Mouse (Mus musculus): ENCODE results near the gene Ace. TPM values are rescaled to one million over a fixed set of nuclear protein-coding genes. Genes with fewer than 3 reads are reported as not detected.
A peak's percentile ranks its signal among the peaks of the same experiment; 100 is the strongest.

Gene Ace
- not detected in 2 replicates for polyA plus RNA-seq (2012; ENCODE audit: insufficient read depth, insufficient read length, low replicate concordance, missing spikeins)

GRCm38 (mm10) chr11:105967741-105968574 is at the start of gene Ace:
Ace (plus strand) TSS chr11:105967945.
- Histone ChIP-seq H3K4me3 (ENCODE audit: insufficient read depth, low read depth, low read length) (peak within 1 kb of the TSS; percentile 58), H3K27ac (ENCODE audit: insufficient read depth, low read depth, low read length) (no peak within 1 kb of the TSS), H3K4me1 (ENCODE audit: control insufficient read depth, insufficient read depth, low read length) (peaks cover 18% of the 10 kb centered on the region)
- WGBS: 3% methylated on average over 76 of the region's 76 CpGs
- TF ChIP-seq POLR2A (IDR thresholded peaks at IDR 0.05; ENCODE audit: insufficient read depth, low read depth, low read length) (no peak), CTCF (IDR thresholded peaks at IDR 0.05; ENCODE audit: insufficient read depth, low read depth, low read length) (no peak)

DNA sequence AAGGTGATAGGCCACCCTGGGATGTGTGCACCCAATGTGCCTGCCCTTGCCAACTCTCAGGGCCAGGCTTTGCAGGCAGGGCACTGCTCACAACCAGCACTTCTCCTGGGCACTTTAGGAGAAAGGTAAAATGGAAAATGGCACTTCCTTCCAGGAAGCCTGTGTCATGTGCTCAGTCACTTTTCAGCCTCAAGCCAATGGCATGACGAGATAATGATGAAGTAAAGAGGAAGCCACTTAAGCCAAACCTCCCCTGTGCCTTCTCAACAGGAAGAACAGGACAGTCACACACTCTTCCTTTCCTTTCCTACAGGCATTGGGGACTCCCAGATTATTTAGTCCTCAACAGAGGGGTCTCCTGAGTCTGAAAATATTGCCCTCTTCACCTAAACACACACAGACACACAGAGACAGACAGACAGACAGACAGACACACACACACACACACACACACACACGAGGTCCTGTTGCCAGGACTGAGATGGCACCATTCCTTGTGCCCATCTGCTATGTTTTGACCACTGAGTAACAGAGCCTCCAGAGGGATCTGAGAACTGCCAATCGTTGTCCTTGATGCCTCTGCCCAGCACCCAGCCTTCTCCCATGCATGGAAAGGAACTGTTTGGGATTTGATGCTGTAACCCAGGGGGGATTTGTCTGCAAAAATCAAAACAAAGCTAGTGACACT is 47.5 kb upstream of the Ace start:
- H3K4me1 ChIP-seq (ENCODE audit: control insufficient read depth, insufficient read depth, low read length): peaks cover 8% of the 10 kb centered on the region
- TF ChIP-seq POLR2A (IDR thresholded peaks at IDR 0.05; ENCODE audit: insufficient read depth, low read depth, low read length): no peak
- TF ChIP-seq CTCF (IDR thresholded peaks at IDR 0.05; ENCODE audit: insufficient read depth, low read depth, low read length): no peak
- WGBS: 76% methylated on average over 3 of the region's 3 CpGs
- H3K4me3 ChIP-seq (ENCODE audit: insufficient read depth, low read depth, low read length): no peak overlapping the region
- H3K27ac ChIP-seq (ENCODE audit: insufficient read depth, low read depth, low read length): no peak overlapping the region; the same call in 1 of the 2 replicates

DNA sequence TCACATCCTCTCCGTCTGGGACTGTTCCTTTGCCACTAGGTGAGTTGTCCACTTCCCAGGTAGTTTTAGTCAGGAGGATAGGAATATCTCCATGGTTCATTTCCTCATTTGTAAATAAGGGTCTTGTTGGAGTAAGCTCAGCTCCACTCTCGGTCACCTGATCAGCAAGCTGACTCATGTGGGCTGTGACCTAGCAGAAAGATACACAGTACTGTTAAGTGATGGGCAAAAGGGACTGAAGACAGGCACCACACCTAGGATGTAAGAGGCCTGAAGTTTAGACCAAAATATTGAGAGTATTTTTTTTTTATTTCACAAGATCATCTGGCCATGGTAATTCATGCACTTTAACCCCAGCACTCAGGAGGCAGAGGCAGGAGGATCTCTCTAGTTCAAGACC is 46.9 kb upstream of the Ace start:
- WGBS: 86% methylated on average over 2 of the region's 2 CpGs
- Histone ChIP-seq H3K4me1 (ENCODE audit: control insufficient read depth, insufficient read depth, low read length) (peaks cover 8% of the 10 kb centered on the region), H3K27ac (ENCODE audit: insufficient read depth, low read depth, low read length) (no peak overlapping the region), H3K4me3 (ENCODE audit: insufficient read depth, low read depth, low read length) (no peak overlapping the region)
- no peak for TF ChIP-seq CTCF (IDR thresholded peaks at IDR 0.05; ENCODE audit: insufficient read depth, low read depth, low read length)
- no peak for TF ChIP-seq POLR2A (IDR thresholded peaks at IDR 0.05; ENCODE audit: insufficient read depth, low read depth, low read length)

DNA sequence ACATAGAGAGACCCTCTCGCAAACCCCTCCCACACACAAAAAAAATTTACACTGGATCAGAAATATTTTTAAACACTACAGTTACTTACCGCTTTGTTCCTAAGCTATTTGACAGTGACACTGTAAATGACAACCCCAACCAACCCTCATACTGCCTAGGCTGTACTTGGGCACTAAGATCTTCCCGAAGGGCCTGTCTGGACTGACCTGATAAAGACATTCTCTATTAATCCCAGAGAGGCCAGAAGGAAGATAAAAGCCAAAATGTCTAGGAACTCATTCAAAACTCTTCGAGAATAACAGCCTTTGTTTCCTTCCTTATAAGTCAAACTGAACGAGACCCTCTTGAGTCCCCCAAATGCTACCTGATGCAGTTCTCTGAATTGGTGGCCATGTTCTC is 46.5 kb upstream of the Ace start:
- Histone ChIP-seq H3K4me3 (ENCODE audit: insufficient read depth, low read depth, low read length) (no peak overlapping the region), H3K4me1 (ENCODE audit: control insufficient read depth, insufficient read depth, low read length) (peaks cover 8% of the 10 kb centered on the region), H3K27ac (ENCODE audit: insufficient read depth, low read depth, low read length) (no peak overlapping the region)
- 90% methylated on average over 5 of the region's 5 CpGs for WGBS
- no peak for TF ChIP-seq CTCF (IDR thresholded peaks at IDR 0.05; ENCODE audit: insufficient read depth, low read depth, low read length)
- TF ChIP-seq POLR2A (IDR thresholded peaks at IDR 0.05; ENCODE audit: insufficient read depth, low read depth, low read length): no peak

DNA sequence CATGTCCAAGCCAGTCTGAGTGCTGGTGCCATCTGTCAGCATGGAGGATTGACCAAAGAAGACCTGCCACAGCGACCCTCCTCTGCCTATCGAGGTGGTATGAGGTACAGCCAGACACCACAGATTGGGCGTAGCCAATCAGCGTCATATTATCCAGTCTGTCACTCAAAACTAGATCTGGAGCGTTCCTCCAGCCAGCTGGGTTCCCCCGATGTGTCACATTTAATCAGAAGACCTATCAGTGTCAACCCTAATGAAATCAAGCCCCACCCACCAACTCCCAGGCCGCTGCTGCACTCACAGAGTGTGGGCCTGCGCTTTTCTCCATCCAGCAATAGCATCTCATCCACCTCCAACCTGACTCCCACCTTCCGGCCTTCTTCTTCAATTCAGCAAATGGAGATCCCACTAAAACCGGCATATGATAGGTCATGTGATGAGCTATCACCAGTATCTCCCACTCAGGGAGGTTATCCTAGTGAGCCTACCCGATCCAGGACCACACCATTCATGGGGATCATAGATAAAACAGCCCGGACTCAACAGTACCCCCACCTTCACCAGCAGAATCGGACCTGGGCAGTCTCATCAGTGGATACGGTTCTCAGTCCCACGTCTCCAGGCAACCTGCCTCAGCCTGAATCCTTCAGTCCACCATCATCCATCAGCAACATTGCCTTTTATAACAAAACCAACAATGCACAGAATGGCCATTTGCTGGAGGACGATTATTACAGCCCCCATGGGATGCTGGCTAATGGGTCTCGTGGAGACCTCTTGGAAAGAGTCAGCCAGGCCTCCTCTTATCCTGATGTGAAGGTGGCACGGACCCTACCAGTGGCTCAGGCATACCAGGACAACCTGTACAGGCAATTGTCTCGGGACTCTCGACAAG is 44.7 kb upstream of the Ace start:
- Histone ChIP-seq H3K4me3 (ENCODE audit: insufficient read depth, low read depth, low read length) (no peak overlapping the region), H3K4me1 (ENCODE audit: control insufficient read depth, insufficient read depth, low read length) (peaks cover 13% of the 10 kb centered on the region), H3K27ac (ENCODE audit: insufficient read depth, low read depth, low read length) (no peak overlapping the region)
- 77% methylated on average over 20 of the region's 20 CpGs for WGBS
- TF ChIP-seq CTCF (IDR thresholded peaks at IDR 0.05; ENCODE audit: insufficient read depth, low read depth, low read length) (no peak), POLR2A (IDR thresholded peaks at IDR 0.05; ENCODE audit: insufficient read depth, low read depth, low read length) (no peak)

DNA sequence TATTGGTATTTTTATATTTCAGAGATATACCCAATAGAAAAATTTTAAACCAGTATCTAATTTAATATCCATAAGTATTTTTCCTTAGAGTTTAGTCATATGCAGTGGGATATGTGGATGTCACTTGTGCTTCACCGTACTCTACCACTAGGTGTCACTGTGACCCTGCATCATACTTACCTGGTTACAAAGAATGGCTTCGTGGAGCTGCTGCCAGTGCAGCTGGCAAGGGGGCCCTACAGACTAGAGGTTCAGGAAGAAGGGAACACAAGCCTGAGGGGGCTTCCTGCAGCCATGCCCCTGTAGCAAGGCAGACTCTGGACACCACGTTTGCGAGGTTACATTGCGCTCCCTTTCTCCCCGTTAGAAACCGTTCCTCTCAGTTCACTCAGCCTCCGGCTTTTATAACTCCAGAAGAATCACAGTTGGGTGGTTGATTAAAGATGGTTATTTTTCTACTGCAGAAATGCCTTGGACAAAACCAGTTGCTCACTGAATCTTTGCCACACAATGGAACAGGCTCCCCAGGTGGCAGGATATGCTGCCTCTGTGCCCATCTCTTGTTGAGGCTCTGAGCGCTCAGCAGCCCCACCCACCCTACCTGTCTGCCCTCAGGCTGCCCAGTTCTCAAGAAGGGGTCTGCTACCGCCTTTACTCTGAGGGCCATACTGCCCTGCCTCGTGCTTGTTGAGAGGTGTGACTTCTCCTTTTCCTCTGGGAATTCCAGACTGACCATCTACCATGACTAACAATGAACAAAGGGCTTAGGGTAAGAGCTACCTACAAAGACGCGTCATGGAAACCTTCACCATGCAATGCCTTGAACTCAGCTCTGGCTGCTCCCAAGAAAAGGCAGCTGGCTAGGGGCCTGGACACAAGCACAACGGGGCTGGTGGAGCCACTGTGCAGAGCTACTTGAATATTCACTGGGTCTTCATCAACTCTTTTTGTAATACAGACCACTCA is 40.4 kb upstream of the Ace start:
- no peak for TF ChIP-seq POLR2A (IDR thresholded peaks at IDR 0.05; ENCODE audit: insufficient read depth, low read depth, low read length)
- TF ChIP-seq CTCF (IDR thresholded peaks at IDR 0.05; ENCODE audit: insufficient read depth, low read depth, low read length): peak; percentile 39; the same call in 1 of the 2 replicates
- H3K27ac ChIP-seq (ENCODE audit: insufficient read depth, low read depth, low read length): no peak overlapping the region
- H3K4me3 ChIP-seq (ENCODE audit: insufficient read depth, low read depth, low read length): no peak overlapping the region
- H3K4me1 ChIP-seq (ENCODE audit: control insufficient read depth, insufficient read depth, low read length): peaks cover 5% of the 10 kb centered on the region
- WGBS: 52% methylated on average over 14 of the region's 14 CpGs

GRCm38 (mm10) chr11:105928171-105928570 is 39.6 kb upstream of the Ace start:
- TF ChIP-seq POLR2A (IDR thresholded peaks at IDR 0.05; ENCODE audit: insufficient read depth, low read depth, low read length): no peak
- TF ChIP-seq CTCF (IDR thresholded peaks at IDR 0.05; ENCODE audit: insufficient read depth, low read depth, low read length): no peak

More at GRCm38 (mm10) chr11:105928171-105928570, 39.6 kb upstream of the Ace start:
- Histone ChIP-seq H3K27ac (ENCODE audit: insufficient read depth, low read depth, low read length) (no peak overlapping the region), H3K4me3 (ENCODE audit: insufficient read depth, low read depth, low read length) (no peak overlapping the region), H3K4me1 (ENCODE audit: control insufficient read depth, insufficient read depth, low read length) (peaks cover 5% of the 10 kb centered on the region)
- WGBS: 45% methylated on average over 5 of the region's 5 CpGs

Data from olfactory bulb, adult 2 months (tissue).